Mouse (Mus musculus): Measurements from ENCODE around the gene Slc17a5. TPM values are rescaled to one million over a fixed set of nuclear protein-coding genes. Genes with fewer than 3 reads are reported as not detected.

Slc17a5 gene
- 66.3 TPM for polyA plus RNA-seq (2014; fragmentation: Illumina TruSeq; extraction: RNeasy Lipid Tissue Mini Kit (QIAGEN cat#74804); ENCODE audit: low read depth, low replicate concordance)

GRCm38 (mm10) chr9:78587914-78588313, at the start of gene Slc17a5:
TSS of gene Slc17a5 (minus strand) at chr9:78588041.

DNA sequence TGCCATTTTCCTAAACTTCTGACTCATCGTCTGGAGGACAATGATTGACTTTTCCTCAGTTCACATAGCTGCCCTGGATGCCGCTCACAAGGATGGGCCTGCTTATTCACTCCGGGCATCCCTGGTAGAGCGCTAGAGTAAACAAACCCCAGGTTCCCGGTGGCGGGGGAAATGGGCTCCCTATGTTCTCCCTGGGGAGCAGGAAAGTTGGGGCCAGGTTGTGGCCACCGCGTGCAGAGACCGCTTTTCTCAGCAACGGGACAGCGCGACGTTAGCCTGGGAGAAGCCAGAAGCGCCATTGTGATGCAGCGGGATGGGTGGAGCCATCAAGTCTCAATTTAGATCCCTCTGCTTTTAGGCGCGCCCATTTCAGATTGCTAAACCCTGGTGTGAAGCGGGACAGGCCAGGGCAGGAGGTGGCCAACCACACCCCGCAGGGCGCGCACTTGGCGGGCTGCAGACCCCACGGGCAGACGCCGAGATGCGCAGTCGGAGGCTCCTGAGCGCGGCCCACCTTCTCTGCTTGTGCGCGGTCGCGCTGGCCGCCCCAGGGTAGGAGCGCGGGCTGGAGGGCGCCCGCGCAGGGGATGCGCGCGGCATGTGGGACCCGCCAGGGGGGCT, 27.7 kb upstream of the Slc17a5 start, which contains the start of gene Cd109:
Gene Cd109 (plus strand): TSS at position 146 of the 621 bp plus-strand sequence.

DNA sequence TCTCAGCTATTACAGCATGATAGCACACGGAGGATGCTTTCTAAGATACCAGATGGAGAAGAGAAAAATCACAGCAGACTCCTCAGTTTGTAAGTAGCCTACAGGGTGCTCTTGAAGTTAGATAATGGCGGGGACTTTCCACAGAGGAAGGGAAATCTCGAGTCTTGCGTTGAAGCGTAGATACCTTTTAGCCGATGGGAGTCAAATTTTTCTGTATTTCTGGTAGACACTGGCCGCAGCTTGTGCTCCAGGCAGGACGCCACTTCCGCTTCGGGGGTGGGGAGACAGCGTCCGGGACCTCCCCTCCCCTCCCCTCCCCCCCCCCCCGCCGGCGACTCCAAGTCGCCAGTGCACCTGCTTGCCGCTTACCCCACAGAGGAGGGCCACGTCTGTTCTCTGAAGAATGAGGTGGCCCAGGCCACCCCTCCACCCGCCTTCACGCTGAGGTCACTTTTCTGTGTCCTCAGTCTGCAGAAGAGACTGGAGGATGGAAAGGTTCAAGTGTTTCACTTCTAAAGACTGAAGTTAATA, 98.9 kb downstream of the Slc17a5 start, which contains the start of gene Eef1a1:
Gene Eef1a1 (minus strand): TSS at position 262 of the 531 bp plus-strand sequence.

Other genes with a start within 250 kb of the Slc17a5 start
- gene Gsta2, start 232.3 kb downstream of the Slc17a5 start, polyA plus RNA-seq (2014; fragmentation: Illumina TruSeq; extraction: RNeasy Lipid Tissue Mini Kit (QIAGEN cat#74804); ENCODE audit: low read depth, low replicate concordance) = 2,120 TPM
- gene Dppa5a, start 219.9 kb downstream of the Slc17a5 start, polyA plus RNA-seq (2014; fragmentation: Illumina TruSeq; extraction: RNeasy Lipid Tissue Mini Kit (QIAGEN cat#74804); ENCODE audit: low read depth, low replicate concordance) = not detected
- not detected for gene Ooep, start 209.3 kb downstream of the Slc17a5 start, polyA plus RNA-seq (2014; fragmentation: Illumina TruSeq; extraction: RNeasy Lipid Tissue Mini Kit (QIAGEN cat#74804); ENCODE audit: low read depth, low replicate concordance)
- gene Ddx43, start 192.3 kb downstream of the Slc17a5 start, polyA plus RNA-seq (2014; fragmentation: Illumina TruSeq; extraction: RNeasy Lipid Tissue Mini Kit (QIAGEN cat#74804); ENCODE audit: low read depth, low replicate concordance) = 0.24 TPM
- gene Cgas, start 144.8 kb downstream of the Slc17a5 start, polyA plus RNA-seq (2014; fragmentation: Illumina TruSeq; extraction: RNeasy Lipid Tissue Mini Kit (QIAGEN cat#74804); ENCODE audit: low read depth, low replicate concordance) = 0.77 TPM
- 26.3 TPM for gene Mto1, start 139.8 kb downstream of the Slc17a5 start, polyA plus RNA-seq (2014; fragmentation: Illumina TruSeq; extraction: RNeasy Lipid Tissue Mini Kit (QIAGEN cat#74804); ENCODE audit: low read depth, low replicate concordance)
- gene Gm17324, start 139.3 kb downstream of the Slc17a5 start, polyA plus RNA-seq (2014; fragmentation: Illumina TruSeq; extraction: RNeasy Lipid Tissue Mini Kit (QIAGEN cat#74804); ENCODE audit: low read depth, low replicate concordance) = not detected
- gene Eef1a1, start 98.9 kb downstream of the Slc17a5 start, polyA plus RNA-seq (2014; fragmentation: Illumina TruSeq; extraction: RNeasy Lipid Tissue Mini Kit (QIAGEN cat#74804); ENCODE audit: low read depth, low replicate concordance) = 4,098 TPM
- gene Cd109, start 27.5 kb upstream of the Slc17a5 start, polyA plus RNA-seq (2014; fragmentation: Illumina TruSeq; extraction: RNeasy Lipid Tissue Mini Kit (QIAGEN cat#74804); ENCODE audit: low read depth, low replicate concordance) = 1.3 TPM

Measured in kidney, adult 10 weeks (tissue).